8 mouse cellular contexts compared by ENCODE assay signal in genomic region chr16:35540333-35541116, GRCm38 (mm10). TPM values are rescaled to one million over a fixed set of nuclear protein-coding genes. Genes with fewer than 3 reads are reported as not detected.
A peak's percentile ranks its signal among the peaks of the same experiment; 100 is the strongest.
DNase-seq lines count a peak whose midpoint lies in the region; ATAC-seq and TF ChIP-seq lines count a peak whose summit lies in the region.

No protein-coding gene starts in this region.

- no peaks in the 10 kb centered on the region for H3K36me3 ChIP-seq in embryonic facial prominence, embryonic 11.5 days (replicated peaks; ENCODE audit: control insufficient read depth, insufficient read depth, low read depth, low read length)
- no peaks in the 10 kb centered on the region for H3K36me3 ChIP-seq in heart, postnatal 0 days (replicated peaks; ENCODE audit: control insufficient read depth, insufficient read depth, low read length)
- H3K36me3 ChIP-seq in liver, postnatal 0 days (replicated peaks; ENCODE audit: insufficient read depth, low read length), result no peaks in the 10 kb centered on the region

- H3K4me2 ChIP-seq in embryonic facial prominence, embryonic 11.5 days (ENCODE audit: low read depth, low read length), result peak overlapping the region; percentile 95
- peak overlapping the region; percentile 96 for H3K4me2 ChIP-seq in heart, postnatal 0 days (ENCODE audit: low read depth, low read length)
- H3K4me2 ChIP-seq in liver, postnatal 0 days (ENCODE audit: low read depth, low read length), result peak overlapping the region; percentile 70

- H3K27me3 ChIP-seq in embryonic facial prominence, embryonic 11.5 days (ENCODE audit: control insufficient read depth, insufficient read depth, low read length), result peaks cover 11% of the 10 kb centered on the region; the same call in 1 of the 2 replicates
- H3K27me3 ChIP-seq in heart, postnatal 0 days (ENCODE audit: control insufficient read depth, insufficient read depth, low read length), result peaks cover 86% of the 10 kb centered on the region
- peaks cover 52% of the 10 kb centered on the region for H3K27me3 ChIP-seq in liver, postnatal 0 days (ENCODE audit: insufficient read depth, low read length)

- H3K9ac ChIP-seq in embryonic facial prominence, embryonic 11.5 days (replicated peaks; ENCODE audit: low read length), result no peak overlapping the region
- H3K9ac ChIP-seq in heart, postnatal 0 days (replicated peaks; ENCODE audit: low read depth, low read length), result no peak overlapping the region
- no peak overlapping the region for H3K9ac ChIP-seq in liver, postnatal 0 days (replicated peaks)

- H3K4me1 ChIP-seq in embryonic facial prominence, embryonic 11.5 days (ENCODE audit: control insufficient read depth, insufficient read depth, low read length), result no peaks in the 10 kb centered on the region
- H3K4me1 ChIP-seq in heart, postnatal 0 days (ENCODE audit: control insufficient read depth, insufficient read depth), result peaks cover 30% of the 10 kb centered on the region
- peaks cover 3% of the 10 kb centered on the region; the same call in 1 of the 2 replicates for H3K4me1 ChIP-seq in liver, postnatal 0 days (ENCODE audit: insufficient read depth)

- no peak overlapping the region for H3K27ac ChIP-seq in embryonic facial prominence, embryonic 11.5 days (replicated peaks; ENCODE audit: low read depth, low read length)
- H3K27ac ChIP-seq in heart, postnatal 0 days (ENCODE audit: low read depth), result no peak overlapping the region
- H3K27ac ChIP-seq in liver, postnatal 0 days (ENCODE audit: low read depth), result no peak overlapping the region

- TF ChIP-seq CTCF in heart, postnatal 0 days (IDR thresholded peaks at IDR 0.05; ENCODE audit: low read depth), result peak; percentile 64
- peak; percentile 56 for TF ChIP-seq CTCF in liver, postnatal 0 days (IDR thresholded peaks at IDR 0.05; ENCODE audit: low read depth)

- DNase-seq in ovary, postnatal 10 days (ENCODE audit: low spot score), result peak; percentile 25
- DNase-seq in ovary, adult 18-20 months (ENCODE audit: low spot score), result no peak
- peak; percentile 85 for DNase-seq in embryonic facial prominence, embryonic 11.5 days (ENCODE audit: low spot score)
- DNase-seq in heart, postnatal 0 days (ENCODE audit: low spot score), result peak; percentile 72
- DNase-seq in kidney, postnatal 36 days, result peak; percentile 57 to 68
- DNase-seq in liver, postnatal 0 days, result no peak
- DNase-seq in retina, embryonic 14.5 days (ENCODE audit: low spot score), result peak; percentile 89
- no peak for DNase-seq in testis, postnatal 10 days (ENCODE audit: low spot score)

- H3K4me3 ChIP-seq in embryonic facial prominence, embryonic 11.5 days (ENCODE audit: low read depth, low read length), result peak overlapping the region; percentile 65
- peak overlapping the region; percentile 57 for H3K4me3 ChIP-seq in heart, postnatal 0 days (ENCODE audit: low read depth, low read length)
- H3K4me3 ChIP-seq in liver, postnatal 0 days (ENCODE audit: low read depth, low read length), result peak overlapping the region; percentile 41

- under 1% methylated on average over 23 of the region's 23 CpGs for WGBS in embryonic facial prominence, embryonic 11.5 days
- 2% methylated on average over 23 of the region's 23 CpGs for WGBS in heart, postnatal 0 days
- WGBS in liver, postnatal 0 days (ENCODE audit: insufficient replicate concordance), result 2% methylated on average over 21 of the region's 23 CpGs

- no peaks in the 10 kb centered on the region for H3K9me3 ChIP-seq in embryonic facial prominence, embryonic 11.5 days (replicated peaks; ENCODE audit: control insufficient read depth, low read length)
- no peaks in the 10 kb centered on the region for H3K9me3 ChIP-seq in heart, postnatal 0 days (replicated peaks; ENCODE audit: control insufficient read depth, low read length)
- H3K9me3 ChIP-seq in liver, postnatal 0 days (ENCODE audit: low read length), result no peaks in the 10 kb centered on the region

- peak; percentile 24; the same call in 1 of the 2 replicates for ATAC-seq in embryonic facial prominence, embryonic 11.5 days (replicated peaks; ENCODE audit: insufficient number of reproducible peaks, low FRiP score, low TSS enrichment, low read depth)
- ATAC-seq in heart, postnatal 0 days (ENCODE audit: insufficient read depth, low read depth), result peak; percentile 58; the same call in 1 of the 2 replicates
- no peak for ATAC-seq in liver, postnatal 0 days

- no peak for TF ChIP-seq EP300 in heart, postnatal 0 days (IDR thresholded peaks at IDR 0.05; ENCODE audit: low read depth)
- TF ChIP-seq EP300 in liver, postnatal 0 days (IDR thresholded peaks at IDR 0.05; ENCODE audit: low read depth), result no peak

RNA-seq across cellular contexts. Expression of gene Sema5b, which starts 0.4 kb away (rescaled TPM):
- 2.9 and 4.3 TPM in 2 replicates for polyA plus RNA-seq in embryonic facial prominence, embryonic 11.5 days (2014; fragmentation: Nextera tagmentation; extraction: Ambion mirVana)
- 0.31 and 4.8 TPM in 2 replicates for total RNA-seq in heart, postnatal 0 days (2014; rRNA removed; ENCODE audit: low replicate concordance)
- 0.49 and 0.67 TPM in 2 replicates for polyA plus RNA-seq in heart, postnatal 0 days (2015; fragmentation: Nextera tagmentation; extraction: Ambion mirVana)
- 0.11 TPM in 2 replicates for polyA plus RNA-seq in liver, postnatal 0 days (2015; fragmentation: Nextera tagmentation; extraction: Ambion mirVana)

RNA-seq across cellular contexts. Expression of gene Pdia5, which starts 49.9 kb away (rescaled TPM):
- 11.6 and 12.2 TPM in 2 replicates for polyA plus RNA-seq in embryonic facial prominence, embryonic 11.5 days (2014; fragmentation: Nextera tagmentation; extraction: Ambion mirVana)
- total RNA-seq in heart, postnatal 0 days (2014; rRNA removed; ENCODE audit: low replicate concordance), result 3.1 and 12.0 TPM in 2 replicates
- 13.7 and 16.0 TPM in 2 replicates for polyA plus RNA-seq in heart, postnatal 0 days (2015; fragmentation: Nextera tagmentation; extraction: Ambion mirVana)
- polyA plus RNA-seq in liver, postnatal 0 days (2015; fragmentation: Nextera tagmentation; extraction: Ambion mirVana), result 58.7 and 70.5 TPM in 2 replicates

Comparison
In these comparisons a context has a peak if more than half of its experiments do, and no peak if none do; other contexts are left out.
1. DNase-seq: peak in ovary, postnatal 10 days (single experiment), embryonic facial prominence, embryonic 11.5 days (single experiment), heart, postnatal 0 days (single experiment), kidney, postnatal 36 days (2 of 2) and retina, embryonic 14.5 days (single experiment); none in ovary, adult 18-20 months (single experiment), liver, postnatal 0 days (single experiment) and testis, postnatal 10 days (single experiment).
2. Peak in every context shown above with its lines, with median percentiles within 50 percentile points of each other: H3K4me2 ChIP-seq and H3K4me3 ChIP-seq.